Mouse (Mus musculus): Measurements from ENCODE around the gene Lrrc58. TPM values are rescaled to one million over a fixed set of nuclear protein-coding genes. Genes with fewer than 3 reads are reported as not detected.

Gene Lrrc58
- 42.9 and 45.9 TPM in 2 replicates for polyA plus RNA-seq (2012; rRNA removed)

DNA sequence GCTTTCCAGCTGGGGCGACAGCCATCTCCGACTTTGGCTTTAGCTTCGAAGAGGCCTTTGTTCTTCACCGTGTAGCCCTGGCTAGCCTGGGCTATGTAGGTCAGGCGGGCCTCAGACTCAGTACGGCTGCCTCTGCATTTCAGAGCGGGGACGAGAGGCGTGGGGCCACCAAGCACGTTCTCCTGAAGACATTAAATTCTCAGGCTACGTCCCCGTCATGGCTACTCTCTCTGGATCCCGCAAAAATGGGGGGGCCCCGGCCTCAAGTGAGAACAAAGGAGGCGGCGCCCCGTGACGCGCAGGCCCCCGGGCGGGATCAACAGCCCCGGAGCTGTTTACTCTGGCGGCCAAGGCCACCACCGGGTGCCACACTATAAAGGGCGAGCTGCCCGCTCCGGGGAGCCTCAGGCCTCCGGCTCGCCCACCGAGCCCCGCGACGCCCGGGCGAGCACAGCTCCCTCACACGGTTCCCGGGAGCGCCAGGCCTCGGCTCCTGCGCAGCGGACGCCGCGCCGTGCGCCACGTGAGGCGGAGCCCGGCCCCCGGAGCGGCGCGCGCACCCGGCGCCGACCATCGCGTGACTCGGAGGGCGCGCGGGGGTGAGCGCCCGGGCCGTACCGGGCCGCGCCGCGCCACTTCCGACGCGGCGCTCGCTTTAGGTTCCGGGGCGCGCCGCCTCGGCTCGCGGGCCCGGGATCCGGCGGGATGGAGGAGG, at the start of gene Lrrc58:
TSS of gene Lrrc58 (plus strand) at position 599 of the 715 bp plus-strand sequence.
- peak; percentile 55 to 85 for DNase-seq (ENCODE audit: extremely low spot score in 1 of 2, low spot score in 1 of 2)

DNA sequence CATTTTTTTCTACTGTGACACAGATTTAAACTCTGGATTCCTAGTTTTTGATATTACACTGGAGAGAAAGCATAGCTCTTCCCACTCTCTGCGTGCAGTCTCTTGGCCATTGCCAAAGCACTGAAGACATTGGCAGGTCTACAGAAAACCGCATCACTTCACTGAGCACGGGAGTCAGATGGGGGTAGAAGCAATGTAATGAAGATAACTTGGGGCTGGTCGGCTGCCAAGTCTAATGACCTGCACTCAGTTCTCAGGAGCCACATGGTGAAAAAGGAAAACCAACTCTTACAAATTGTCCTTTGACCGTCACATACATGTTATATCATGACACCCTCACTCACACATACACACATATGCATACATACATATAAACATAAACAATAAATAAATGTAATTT, 44.2 kb upstream of the Lrrc58 start:
- DNase-seq (ENCODE audit: extremely low spot score in 1 of 2, low spot score in 1 of 2) = peak in 1 of 2 experiments; percentile 32

- DNase-seq (ENCODE audit: extremely low spot score in 1 of 2, low spot score in 1 of 2) = peak in 1 of 2 experiments; percentile 54
Measured at GRCm38 (mm10) chr16:37824778-37825505, 43.2 kb upstream of the Lrrc58 start.

DNA sequence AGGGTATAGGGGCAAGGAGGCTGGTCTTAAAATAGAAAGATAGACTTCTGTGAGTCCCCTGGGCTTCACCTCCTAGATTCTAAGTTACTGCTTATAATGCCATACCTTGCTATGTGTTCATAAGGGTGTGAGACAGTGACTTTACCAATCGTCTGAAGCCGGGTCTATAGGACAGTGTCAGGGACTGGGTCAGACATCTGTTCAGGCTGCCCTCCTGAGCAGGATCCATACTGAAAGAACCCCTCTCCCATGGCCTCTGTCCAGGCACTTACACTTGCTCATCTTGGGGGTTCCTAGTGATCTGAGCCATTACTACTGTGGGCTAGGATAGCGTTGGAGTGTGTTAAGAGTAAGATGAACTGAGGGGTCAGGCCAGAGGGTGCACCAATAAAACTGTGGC, 41.9 kb upstream of the Lrrc58 start:
- DNase-seq (ENCODE audit: extremely low spot score in 1 of 2, low spot score in 1 of 2) = no peak

- DNase-seq (ENCODE audit: extremely low spot score in 1 of 2, low spot score in 1 of 2) = no peak
Measured at GRCm38 (mm10) chr16:37831041-37831440, 37.1 kb upstream of the Lrrc58 start.

- no peak for DNase-seq (ENCODE audit: extremely low spot score in 1 of 2, low spot score in 1 of 2)
Measured at GRCm38 (mm10) chr16:37837571-37837970, 30.6 kb upstream of the Lrrc58 start.

GRCm38 (mm10) chr16:37842439-37842838, 25.8 kb upstream of the Lrrc58 start:
- no peak for DNase-seq (ENCODE audit: extremely low spot score in 1 of 2, low spot score in 1 of 2)

- no peak for DNase-seq (ENCODE audit: extremely low spot score in 1 of 2, low spot score in 1 of 2)
Measured at GRCm38 (mm10) chr16:37843740-37844139, 24.4 kb upstream of the Lrrc58 start.

GRCm38 (mm10) chr16:37845202-37845925, 22.8 kb upstream of the Lrrc58 start:
- DNase-seq (ENCODE audit: extremely low spot score in 1 of 2, low spot score in 1 of 2) = no peak

DNA sequence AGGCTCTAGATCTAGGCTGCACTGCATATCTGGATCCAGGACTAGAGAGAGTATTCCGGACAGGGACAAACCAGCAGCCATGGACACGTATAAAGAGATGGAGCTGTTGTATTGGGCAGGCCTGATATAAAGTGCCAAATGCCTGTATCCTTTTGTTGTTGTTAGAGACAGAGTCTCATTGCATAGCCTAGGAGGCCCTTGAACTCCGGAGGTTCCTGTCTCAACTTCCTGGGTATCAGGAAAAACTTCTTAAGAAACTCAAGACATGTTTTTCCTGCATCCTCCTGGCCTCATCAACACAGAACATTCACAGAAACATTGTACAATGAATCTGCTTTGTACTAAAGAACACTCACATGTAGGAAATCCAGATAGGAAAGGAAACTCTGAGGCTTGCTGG, 21.1 kb upstream of the Lrrc58 start:
- DNase-seq (ENCODE audit: extremely low spot score in 1 of 2, low spot score in 1 of 2) = no peak

GRCm38 (mm10) chr16:37851366-37851765, 16.8 kb upstream of the Lrrc58 start:
- no peak for DNase-seq (ENCODE audit: extremely low spot score in 1 of 2, low spot score in 1 of 2)

GRCm38 (mm10) chr16:37853279-37853678, 14.9 kb upstream of the Lrrc58 start:
- no peak for DNase-seq (ENCODE audit: extremely low spot score in 1 of 2, low spot score in 1 of 2)

GRCm38 (mm10) chr16:37854054-37854453, 14.1 kb upstream of the Lrrc58 start:
- DNase-seq (ENCODE audit: extremely low spot score in 1 of 2, low spot score in 1 of 2) = no peak

- no peak for DNase-seq (ENCODE audit: extremely low spot score in 1 of 2, low spot score in 1 of 2)
Measured at GRCm38 (mm10) chr16:37854593-37854992, 13.6 kb upstream of the Lrrc58 start.

GRCm38 (mm10) chr16:37855583-37855982, 12.6 kb upstream of the Lrrc58 start:
- DNase-seq (ENCODE audit: extremely low spot score in 1 of 2, low spot score in 1 of 2) = no peak

- DNase-seq (ENCODE audit: extremely low spot score in 1 of 2, low spot score in 1 of 2) = no peak
Measured at GRCm38 (mm10) chr16:37856327-37856726, 11.9 kb upstream of the Lrrc58 start.

GRCm38 (mm10) chr16:37857495-37857894, 10.7 kb upstream of the Lrrc58 start:
- no peak for DNase-seq (ENCODE audit: extremely low spot score in 1 of 2, low spot score in 1 of 2)

DNA sequence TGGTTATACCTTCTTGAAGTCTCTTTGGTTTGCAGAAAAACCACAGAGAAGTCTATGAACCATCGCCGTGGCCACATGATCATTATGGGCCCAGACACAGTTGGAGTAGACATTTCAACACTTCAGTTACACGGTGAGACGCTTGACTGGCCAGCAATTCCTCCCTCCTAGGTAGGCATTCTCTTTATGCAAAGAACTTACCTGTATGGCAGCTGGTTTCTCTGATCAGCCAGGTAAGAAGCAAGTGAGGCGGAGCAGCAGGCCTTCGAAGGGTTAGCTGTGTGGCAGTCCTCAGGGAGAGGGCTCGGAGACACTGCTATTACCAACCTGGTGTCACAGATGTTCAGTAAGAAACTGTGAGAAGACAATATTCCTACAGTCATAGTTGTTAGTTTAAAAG, 8.0 kb upstream of the Lrrc58 start:
- DNase-seq (ENCODE audit: extremely low spot score in 1 of 2, low spot score in 1 of 2) = no peak

DNA sequence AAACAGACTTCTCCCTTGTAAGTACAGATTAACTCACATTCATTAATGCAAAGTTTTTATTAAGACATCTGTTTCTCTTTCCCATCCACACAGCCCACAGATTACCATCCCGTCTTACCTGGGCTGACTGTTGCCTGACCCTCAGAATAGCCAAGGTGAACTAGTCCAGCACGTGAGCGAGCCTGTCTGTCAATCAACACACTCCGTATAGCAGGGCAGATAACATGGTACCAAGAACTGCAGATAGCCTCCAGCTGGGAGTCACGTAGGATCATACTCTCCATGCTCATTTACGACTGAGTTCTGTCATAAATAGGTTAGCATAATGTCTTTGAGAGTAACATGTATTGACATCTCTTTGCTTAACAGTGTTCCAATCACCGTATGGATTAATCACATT, 7.2 kb upstream of the Lrrc58 start, which contains the start of gene Gm36028:
TSS of gene Gm36028 (minus strand) at position 118 of the 400 bp plus-strand sequence.
- no peak for DNase-seq (ENCODE audit: extremely low spot score in 1 of 2, low spot score in 1 of 2)

DNA sequence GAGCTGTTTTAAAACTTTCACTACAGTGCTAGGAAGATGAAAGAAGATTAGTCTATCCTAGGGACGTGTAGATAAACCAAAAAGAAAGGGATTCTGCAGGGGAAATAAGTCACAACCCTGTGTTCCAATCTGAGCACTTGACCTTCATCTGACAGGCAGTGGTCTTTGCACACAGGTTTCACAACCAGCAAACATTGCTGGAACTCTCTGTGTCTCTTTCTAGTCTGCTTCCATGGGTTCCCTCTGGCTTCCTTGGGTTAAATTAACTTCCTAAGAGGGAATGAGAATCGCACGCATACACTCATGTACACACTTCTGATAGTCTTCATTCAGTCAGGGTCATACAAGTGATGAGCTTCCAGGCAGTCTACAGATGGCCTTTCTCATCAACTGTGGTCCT, 4.3 kb upstream of the Lrrc58 start:
- no peak for DNase-seq (ENCODE audit: extremely low spot score in 1 of 2, low spot score in 1 of 2)

DNA sequence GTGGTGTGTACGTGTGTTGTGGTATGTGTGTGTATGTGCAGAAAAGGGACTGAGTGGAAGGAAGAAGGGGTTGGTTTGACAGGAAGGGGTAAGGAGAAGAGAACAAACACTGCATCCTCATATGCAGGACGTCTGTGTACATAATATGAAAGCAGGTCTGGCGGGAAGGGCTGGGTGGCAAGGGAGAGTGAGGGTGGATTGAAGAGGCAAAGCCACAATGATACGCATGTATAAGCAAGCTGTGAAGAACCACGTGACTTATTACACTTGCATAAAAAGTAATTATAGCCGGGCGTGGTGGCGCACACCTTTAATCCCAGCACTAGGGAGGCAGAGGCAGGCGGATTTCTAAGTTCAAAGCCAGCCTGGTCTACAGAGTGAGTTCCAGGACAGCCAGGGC, 2.3 kb upstream of the Lrrc58 start:
- no peak for DNase-seq (ENCODE audit: extremely low spot score in 1 of 2, low spot score in 1 of 2)
